Mouse (Mus musculus) thymus, postnatal 0 days (tissue): ENCODE data around the gene Dclk1. TPM values are rescaled to one million over a fixed set of nuclear protein-coding genes. Genes with fewer than 3 reads are reported as not detected.

Source experiments
- DNase-seq: peaks from one replicate; pipeline ENCODE4 v3.0.0-alpha.2; 2015; ENCODE audit warnings: low spot score
- polyA plus RNA-seq: library from polyadenylated mRNA; unstranded; fragments of >200 nt; fragmentation: Nextera tagmentation; extraction: Ambion mirVana; gene quantifications from 2 replicates; pipeline ENCODE4 v1.2.1, GENCODE M21; 2015

The Dclk1 gene
- polyA plus RNA-seq, 1 experiment from 2014 or later = 2.6 TPM

DNA sequence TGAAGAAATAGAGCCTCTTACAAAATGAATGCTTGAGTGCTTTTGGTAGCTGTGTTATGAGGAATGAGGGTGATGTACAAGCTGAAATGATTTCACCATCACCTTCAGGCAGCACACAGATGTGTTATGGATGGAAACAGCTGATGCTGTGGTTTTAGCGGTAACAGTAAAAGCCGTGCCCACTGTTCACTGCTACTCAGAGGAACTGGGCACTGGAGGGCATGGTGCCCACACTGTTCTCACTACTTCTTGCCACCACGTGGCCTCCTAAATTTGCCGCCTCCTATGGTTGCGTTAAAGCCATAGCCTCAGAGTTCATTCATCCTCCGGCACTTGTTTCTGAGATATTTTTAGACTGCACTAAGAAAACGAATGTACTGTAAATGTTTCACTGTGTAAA is 18.0 kb downstream of the Dclk1 start:
- DNase-seq = no peak

DNA sequence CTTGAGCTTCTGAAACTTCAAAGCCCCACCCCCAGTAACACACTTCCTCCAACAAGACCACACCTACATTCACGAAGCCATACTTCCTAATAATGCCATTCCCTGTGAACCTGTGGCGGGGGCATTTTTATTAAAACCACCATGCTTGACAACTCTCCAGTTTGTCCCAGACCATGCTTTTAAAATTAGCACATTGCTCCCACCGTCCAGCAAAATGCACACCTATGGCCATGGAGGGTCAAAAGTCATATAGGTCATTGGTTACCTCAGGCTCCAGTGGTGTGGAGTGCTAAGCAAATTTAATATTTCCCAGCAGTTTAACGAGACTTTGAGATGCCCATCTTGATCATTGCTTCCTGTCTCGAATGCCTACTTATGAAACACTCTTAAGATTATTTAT is 23.9 kb downstream of the Dclk1 start:
- DNase-seq = no peak

DNA sequence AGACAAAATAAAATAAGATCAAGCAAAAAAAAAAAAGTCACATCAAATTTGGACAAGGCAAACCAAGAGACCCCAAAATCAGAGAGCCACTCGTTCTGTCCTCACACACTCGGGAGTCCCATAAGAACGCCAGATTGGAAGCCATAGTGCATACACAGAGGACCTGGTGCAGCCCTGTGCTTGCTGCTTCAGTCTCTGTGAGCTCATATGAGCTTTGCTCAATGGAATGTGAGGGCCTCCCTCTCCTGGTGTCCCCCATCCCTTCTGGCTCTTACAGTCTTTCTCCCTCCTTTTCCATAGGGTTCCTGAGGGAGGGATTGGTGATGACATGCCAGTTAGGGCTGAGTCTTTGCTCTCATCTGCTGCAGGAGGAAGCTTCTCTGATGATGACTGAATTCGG is 27.6 kb downstream of the Dclk1 start:
- DNase-seq = no peak

DNA sequence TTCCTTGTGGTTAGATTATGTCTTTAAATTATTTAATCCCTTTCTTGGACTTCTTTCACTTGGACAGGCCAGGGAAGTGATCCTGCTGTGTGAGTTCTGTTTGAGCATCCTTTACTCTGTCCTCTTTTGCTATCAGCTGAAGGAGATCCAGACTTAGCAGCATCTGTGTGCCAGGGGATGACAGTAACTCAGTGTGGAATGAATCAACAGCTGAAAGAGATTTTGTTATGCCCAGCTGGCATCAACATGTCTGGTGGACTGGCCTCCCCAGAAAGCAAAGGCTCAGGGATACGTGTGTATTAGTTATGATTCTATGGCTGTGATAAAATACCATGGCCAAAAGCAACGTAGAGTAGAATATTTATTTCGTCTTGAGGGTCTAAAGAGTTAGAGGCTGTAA is 28.2 kb downstream of the Dclk1 start:
- DNase-seq = no peak

DNA sequence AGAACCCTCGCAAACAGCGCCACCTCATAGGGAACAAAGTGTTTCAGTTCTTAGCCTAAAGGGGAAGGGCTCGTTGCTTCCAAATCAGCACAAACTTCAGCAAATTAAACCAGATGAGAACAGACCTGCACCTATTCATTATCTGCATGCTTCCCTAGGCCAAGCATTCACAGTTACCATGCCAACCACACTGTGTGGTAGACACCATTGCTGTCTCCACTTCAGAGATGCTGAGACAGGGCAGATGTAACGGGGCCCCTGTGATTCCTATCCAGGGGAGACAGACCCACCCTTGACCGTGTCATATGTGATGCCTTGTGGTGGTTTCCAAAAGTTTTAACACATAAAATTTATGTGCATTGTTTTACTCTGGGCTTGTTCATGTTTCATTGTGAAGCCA is 28.8 kb downstream of the Dclk1 start:
- DNase-seq = no peak

DNA sequence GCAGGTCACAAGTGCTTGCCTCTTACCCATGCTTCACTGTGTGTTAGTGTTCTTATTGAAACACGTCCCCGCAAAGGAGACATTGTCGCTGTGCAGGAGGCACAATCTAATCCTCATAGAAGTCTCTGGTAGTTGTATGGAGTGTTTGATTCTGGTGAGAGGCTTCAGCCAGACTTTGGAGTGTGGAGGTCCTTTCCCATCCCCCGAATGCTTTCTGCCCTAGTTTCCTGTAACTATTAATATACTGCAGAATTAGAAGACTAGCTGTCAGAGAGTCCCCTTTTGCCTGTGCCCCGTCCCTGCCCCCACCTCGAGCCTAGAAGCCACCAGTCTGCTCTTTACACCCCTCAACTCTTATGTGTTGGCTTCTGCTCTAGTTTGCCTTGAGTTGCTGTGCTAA is 30.4 kb downstream of the Dclk1 start:
- no peak for DNase-seq

DNA sequence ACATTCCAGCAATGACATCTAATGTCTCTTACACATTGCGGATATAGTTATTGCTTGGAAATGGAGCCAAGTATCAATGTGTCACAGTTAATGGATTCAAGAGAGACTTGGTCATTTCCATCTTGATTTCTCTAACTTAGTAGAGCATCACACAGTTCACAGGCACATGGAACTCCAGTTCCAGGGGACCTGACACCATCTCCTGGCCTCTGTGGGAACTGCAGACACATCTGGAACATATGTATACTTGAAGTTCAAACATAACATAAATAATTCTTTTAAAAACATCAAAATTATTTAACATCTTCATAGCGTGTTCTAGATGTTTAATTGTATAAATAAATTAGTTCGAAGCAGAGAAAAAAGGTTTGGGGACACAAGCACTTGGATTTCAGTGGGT is 34.3 kb downstream of the Dclk1 start:
- DNase-seq = no peak

DNA sequence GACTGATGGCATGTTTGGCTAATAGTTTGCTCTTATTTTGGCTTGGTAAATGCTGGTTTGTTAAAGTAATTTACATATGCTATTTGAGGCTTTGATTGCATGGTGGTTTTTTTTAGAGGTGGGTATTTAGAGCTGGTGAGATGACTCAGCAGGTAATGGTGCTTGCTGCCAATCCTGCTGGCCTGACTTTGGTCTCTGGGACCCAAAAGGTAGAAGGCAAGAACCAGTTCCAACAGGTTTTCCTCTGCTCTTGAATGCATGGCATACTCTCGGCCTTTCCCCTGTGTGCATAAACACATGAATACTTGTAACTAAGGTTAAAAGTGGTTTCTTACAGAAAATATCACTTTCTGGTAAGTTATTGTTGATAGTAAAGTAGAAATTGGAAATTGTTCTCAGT is 34.7 kb downstream of the Dclk1 start:
- no peak for DNase-seq

DNA sequence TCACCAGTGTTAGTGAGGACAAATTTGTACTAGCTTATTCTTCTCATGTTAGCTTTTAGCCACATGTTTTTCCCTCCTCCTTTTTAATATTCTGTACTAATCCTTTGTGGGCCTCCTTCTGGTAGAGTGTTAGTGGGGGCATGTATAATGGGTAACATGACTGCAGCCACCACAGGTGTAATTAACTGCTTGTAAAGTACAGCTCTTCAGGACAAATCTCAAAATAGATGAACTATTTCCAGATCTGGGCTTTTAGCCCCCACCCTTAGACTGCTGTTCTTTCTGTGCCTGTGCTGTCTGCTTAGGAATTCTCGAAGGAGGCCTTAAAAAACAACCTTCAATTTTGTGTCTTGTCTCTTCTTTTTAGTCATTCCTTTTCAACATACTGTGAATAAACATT is 35.7 kb downstream of the Dclk1 start:
- DNase-seq = no peak

DNA sequence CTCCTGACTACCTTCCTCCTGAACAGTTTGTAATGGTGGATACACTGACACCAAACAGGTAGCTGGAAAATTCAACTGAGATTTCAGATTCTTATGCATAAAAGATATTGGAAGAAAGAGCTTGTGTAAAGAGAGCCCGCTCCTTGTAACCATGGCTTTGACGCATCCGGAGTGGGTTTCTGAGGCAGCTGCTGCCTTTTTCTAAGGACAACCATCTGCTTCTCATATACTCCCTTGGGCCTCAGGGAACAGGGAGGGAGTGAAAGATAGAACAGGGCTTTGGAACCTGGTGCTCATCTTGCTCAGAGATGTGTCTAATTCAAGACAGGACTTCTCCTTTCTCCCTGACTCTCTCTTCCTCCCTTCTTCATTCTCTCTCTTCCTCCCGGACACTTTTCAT is 37.8 kb downstream of the Dclk1 start:
- no peak for DNase-seq

DNA sequence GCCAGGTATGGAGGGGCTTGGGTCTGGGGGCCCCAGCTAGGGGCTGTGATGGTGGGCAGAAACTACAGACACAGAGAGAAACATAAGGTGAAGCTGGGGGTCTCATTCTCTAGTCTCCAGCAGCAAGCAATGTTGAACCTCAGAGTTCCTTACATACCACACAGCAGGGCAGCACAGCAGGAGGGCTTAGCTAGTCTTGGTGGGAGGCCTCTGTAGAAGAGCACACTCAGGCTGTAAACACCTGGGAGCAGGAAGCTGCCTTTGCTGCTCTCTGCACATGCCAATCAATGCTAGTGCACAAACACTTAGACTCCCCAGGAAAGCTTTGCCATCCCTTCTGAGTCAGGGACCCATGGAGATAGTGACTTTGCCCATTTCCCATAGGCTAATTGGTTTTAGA is 38.3 kb downstream of the Dclk1 start:
- DNase-seq = no peak

DNA sequence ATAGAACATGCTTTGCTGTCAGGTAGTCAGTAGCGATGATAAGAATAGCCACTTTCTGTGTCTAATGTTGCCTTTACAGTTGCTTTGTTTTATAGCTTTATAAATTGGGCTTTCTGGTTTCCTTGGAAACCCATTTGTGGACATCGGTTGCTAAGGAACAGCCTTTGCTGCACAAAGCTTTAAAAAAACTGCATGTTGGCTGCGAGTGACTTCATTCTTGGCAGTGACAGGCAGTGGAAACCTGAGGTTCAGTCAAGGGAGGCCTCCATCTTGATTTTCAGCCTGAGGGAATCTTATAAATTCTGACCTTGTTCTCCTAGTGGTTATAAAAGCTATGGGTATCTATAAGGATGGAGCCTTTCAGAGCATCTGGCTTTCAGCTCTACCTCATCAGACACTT is 42.1 kb downstream of the Dclk1 start:
- no peak for DNase-seq

DNA sequence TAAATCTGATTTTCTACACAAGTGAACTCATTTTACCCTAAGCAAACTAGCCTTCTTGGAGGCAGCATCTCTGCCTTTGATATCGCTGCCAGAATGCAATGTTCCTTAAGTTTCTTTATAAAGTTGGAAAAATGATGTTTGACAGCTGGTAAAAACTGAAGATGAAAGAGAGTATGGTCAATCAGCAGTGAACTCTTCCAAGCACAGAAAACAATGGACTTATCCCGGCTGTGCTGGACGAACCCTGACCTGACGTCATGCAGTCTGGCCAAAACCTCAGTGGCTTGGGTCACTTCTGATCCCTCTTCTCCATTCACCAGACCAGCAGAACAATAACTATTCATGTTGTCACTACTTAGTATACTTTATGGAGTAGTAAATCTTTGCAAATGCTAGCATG is 46.6 kb downstream of the Dclk1 start:
- no peak for DNase-seq

DNA sequence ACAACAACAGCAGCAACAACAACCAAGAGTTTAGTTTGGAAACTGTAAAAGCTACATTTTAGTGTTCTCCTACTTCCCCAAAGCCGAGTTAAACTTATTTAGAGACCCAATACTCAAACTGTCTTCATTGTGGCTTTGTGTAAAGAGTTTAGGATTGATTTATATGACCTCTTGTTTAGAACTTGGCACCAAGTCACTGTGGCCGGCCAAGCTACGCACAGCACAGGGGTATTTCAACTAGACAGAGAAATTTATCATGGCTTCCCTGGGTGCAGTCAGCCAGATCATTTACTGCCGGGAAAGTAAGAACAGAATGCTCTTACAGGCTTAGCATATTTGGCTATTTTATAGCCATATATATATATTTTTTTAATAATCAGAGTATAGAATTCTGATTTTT is 49.8 kb downstream of the Dclk1 start:
- no peak for DNase-seq

DNA sequence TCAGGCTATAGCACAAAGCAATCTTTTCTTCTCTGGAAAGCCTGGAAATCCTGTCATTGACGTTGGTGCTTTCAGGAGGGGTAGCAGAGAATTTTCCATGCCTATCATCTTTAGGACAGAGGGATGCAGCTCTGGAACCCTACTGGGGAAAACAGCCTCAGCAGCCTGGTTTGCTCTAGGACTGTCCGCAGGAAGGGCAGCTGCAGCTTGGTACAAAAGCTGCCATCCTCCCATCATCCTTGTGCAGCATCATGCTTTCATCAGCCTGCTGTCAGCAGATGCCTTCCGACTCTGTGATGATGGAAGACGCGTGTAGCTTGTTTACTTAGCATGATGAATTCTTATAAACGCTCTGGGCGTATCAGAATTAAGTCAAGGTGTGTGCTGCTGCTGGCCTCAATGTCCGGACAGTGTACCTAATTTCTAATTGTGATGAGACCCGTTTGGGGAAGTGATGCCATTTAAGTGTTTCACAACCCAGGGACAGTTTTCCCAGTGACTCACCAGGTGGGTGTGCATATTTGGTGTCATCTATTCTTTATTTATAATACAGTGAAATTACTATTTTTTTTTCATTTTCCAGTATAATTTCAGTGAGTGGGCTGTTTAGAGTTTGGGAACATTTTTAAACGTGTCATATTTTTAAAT is 50.7 kb downstream of the Dclk1 start:
- DNase-seq = no peak

DNA sequence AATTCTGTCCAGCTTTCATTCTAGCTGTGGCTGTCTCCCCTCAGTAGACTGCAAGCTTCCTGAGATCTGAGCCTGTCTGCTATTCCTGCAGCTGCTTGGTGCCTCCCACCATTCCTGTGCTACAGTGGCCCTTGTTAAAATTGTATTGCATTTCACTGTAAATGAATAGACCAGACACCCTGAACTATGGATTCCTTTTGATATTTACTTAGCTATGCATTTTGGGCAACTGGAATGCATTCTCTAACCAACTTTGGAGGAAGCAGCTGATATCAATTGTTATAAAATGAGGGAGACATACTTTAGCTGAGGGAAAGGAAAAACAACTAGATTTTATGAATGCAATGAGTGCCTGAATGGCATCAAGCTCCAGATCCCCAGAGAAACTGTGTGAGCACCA is 63.5 kb downstream of the Dclk1 start:
- no peak for DNase-seq

DNA sequence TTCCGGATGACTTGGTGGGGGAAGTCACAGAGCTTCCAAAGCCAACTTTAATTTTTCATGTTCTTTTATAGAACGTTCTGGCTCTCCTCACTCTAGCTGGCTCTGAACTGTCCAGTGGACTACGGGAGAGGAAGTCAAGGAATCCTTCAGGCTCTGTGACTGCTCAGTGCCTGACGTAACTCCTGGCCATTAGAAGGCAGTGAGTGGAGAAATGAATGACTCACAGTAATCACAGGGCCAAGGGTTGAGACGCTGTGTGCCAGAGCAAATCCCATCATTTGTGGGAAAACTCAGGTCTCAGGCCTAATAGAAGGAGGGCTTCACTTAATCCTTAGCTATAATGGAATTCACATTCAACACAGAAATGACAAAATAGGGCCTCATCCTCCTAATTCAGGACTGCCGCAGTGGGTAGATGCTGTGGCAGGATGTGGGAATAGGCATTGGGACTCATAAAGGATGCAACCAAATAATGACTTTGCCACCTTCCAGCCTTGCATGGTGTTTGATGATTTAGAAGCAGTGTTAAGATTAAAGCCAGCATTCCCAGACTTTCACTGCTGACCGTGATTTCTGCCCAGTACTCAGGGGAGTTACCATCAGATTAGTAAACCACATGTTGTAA is 65.5 kb downstream of the Dclk1 start:
- DNase-seq = no peak

DNA sequence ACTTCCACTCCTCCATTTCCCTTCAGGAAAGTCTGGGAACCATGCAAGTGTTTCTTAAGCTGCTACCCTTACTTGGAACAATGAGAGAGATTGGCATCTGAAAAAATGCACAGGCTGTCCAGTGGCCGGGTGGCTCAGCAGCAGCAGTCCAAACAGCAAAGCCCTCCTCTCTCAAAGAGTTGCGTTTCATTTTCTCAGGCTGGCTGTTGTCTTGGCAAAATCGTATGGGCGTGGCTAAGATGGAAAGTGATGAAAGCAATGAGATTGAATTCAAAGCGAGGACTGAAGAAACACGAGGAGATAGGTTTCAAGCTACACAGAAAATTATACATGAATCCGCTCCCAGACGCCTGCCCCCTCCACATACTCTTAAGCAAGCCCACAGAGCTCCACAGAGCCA is 67.8 kb downstream of the Dclk1 start:
- DNase-seq = no peak

DNA sequence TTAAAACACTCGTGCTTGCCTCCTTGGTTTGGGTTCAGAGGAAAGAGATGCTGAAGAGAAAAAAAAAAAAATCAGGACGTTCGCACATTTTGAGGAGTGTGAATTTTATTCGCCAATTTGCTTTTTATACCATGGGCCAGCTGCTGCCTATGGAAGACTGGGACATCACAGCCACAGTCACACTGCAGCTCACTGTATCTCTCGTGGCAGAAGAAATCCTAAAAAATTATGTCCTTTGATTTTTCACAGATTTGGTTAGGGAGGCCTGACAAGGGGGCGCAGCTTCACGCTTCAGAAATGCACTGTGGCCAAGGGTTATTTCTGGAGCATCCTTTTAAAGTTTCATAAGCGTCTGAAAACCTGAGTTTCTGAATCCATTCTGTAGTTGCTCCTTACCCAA is 73.7 kb downstream of the Dclk1 start:
- no peak for DNase-seq

DNA sequence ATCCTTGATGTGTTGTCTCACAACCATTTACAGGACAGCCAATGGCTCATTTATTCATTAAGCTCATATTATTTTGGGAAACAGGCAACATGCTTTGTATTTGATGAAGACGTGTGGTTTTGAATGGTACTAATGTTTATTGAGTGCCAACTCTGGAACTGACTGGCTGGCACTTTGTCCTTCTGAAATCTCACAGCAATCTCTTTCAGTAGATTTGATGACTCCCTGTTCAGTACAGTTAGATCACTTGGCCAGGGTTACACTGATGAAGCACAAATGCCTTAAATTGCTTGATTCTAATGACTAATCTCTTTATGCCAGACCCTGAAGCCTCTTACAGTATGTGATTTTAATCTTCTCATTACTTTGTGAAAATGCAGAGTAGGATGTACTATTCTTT is 75.9 kb downstream of the Dclk1 start:
- DNase-seq = no peak

DNA sequence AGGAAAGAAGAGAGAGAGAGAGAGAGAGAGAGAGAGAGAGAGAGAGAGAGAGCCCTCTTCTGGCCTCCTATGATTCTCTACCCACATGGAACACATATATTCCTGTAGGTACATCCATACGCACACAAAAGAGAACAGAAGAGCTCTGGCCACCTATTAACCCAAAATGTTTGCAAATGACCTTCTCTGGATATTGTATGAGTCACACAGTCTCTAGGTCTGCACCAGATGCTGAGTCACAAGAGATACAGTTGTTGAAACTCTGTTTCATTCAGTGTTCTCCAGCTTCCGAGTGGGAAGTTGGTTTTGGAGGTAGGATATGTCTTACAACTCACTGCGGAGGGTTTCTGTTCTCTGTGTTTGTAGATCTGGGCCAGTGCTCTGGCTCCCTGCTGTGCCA is 78.4 kb downstream of the Dclk1 start:
- DNase-seq = no peak

DNA sequence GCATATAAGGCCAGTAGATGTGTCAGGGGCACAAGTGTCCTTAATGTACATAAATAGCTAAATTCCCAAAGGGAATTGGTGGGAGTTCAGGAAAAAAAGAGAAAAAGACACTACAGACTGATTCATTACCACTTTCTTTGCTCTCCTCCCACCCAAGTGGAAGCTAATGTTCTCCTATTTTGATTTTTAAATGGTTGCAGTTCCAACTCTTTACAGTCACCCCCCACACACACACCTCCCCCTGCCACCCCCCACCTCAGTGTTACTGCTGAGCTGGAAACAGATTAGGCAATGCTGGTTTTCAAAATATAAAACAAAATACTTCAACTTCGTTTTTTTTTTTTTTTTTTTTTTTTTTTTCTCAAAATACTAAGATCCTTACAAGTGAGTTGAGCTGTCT is 81.9 kb downstream of the Dclk1 start:
- DNase-seq = no peak

DNA sequence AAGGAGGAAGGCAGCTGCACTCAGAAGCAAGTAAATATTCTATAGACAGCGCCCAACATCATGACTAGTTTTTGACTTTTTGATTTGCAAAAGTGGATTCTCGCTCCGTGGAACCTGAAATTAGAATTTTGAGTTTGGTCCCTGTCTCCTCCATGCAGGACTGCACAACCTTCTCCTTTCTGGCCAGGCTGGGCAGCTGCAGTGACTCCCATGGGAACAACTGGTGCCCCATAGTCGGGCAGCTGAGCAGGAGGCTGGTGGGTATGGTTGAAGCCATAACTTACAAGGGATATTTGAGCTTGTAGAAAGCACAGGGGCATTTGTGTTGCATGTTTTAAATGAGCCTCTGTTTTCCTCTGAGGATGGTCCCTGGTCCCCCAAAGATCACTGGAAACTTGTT is 88.3 kb downstream of the Dclk1 start:
- no peak for DNase-seq

DNA sequence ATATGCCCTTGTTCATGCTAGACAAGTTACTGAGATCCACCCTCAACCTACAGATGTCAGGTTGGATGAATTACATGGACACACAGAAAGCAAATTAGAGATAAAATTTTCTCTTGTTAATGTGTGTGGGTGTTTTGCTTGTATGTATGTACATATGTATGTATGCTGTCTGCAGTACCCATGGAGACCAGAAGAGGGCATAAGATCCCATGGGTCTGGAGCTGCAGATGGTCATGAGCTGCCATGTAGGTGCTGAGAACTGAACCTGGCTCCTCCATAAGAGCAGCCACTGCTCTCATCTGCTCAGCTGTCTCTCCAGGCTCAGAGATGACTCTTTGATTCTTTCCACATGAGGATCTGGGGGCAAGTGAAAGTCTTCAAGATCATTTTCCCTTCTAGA is 89.5 kb downstream of the Dclk1 start:
- no peak for DNase-seq
